Mouse (Mus musculus) MEL (cell line): Measurements from ENCODE around the gene Med25. TPM values are rescaled to one million over a fixed set of nuclear protein-coding genes. Genes with fewer than 3 reads are reported as not detected.
A peak's percentile ranks its signal among the peaks of the same experiment; 100 is the strongest.

ENCODE experiments used
- DNase-seq: peaks from one replicate; pipeline ENCODE4 v3.0.0; 2011; ENCODE audit warnings: low read depth, low spot score
- H3K27ac ChIP-seq: 2 replicates; pipeline ENCODE4 v1.5.1; 2012; ENCODE audit warnings: low read depth, mild to moderate bottlenecking, control low read depth, low read length, moderate library complexity; ENCODE audit not compliant: control insufficient read depth
- H3K27me3 ChIP-seq, 2 experiments: fragments of 150-350 bp in 1 of 2; sonication (generic) in 1 of 2; 2 replicates each; pipeline ENCODE4 v1.6.1; 2012; ENCODE audit warnings: low read length in 2 of 2, mild to moderate bottlenecking in 2 of 2, improper control_type of control experiment in 1 of 2, moderate library complexity in 1 of 2; ENCODE audit not compliant: insufficient read depth in 2 of 2, control insufficient read depth in 1 of 2
- H3K36me3 ChIP-seq, 2 experiments: 2 replicates each; pipeline ENCODE4 v1.6.1; 2012 to 2014; ENCODE audit warnings: low read length in 2 of 2, improper control_type of control experiment in 1 of 2, inconsistent platforms in 1 of 2, mild to moderate bottlenecking in 1 of 2; ENCODE audit not compliant: insufficient read depth in 2 of 2, control insufficient read depth in 1 of 2
- H3K4me1 ChIP-seq, 2 experiments: fragments of 150-350 bp in 1 of 2; sonication (generic) in 1 of 2; 2 replicates each; pipeline ENCODE4 v1.6.1; 2012; ENCODE audit warnings: low read length in 2 of 2, improper control_type of control experiment in 1 of 2, mild to moderate bottlenecking in 1 of 2; ENCODE audit not compliant: insufficient read depth in 2 of 2, control insufficient read depth in 1 of 2
- H3K4me3 ChIP-seq, 2 experiments: fragments of 150-350 bp in 1 of 2; sonication (generic) in 1 of 2; 2 replicates each; pipeline ENCODE4 v1.5.1; 2012; ENCODE audit warnings: low read depth in 2 of 2, low read length in 2 of 2, mild to moderate bottlenecking in 2 of 2, moderate library complexity in 2 of 2, control low read depth in 1 of 2, improper control_type of control experiment in 1 of 2; ENCODE audit not compliant: control insufficient read depth in 1 of 2, insufficient read depth in 1 of 2
- H3K79me2 ChIP-seq: 2 replicates; pipeline ENCODE4 v1.6.1; 2012; ENCODE audit warnings: mild to moderate bottlenecking, low read length, moderate library complexity; ENCODE audit not compliant: control insufficient read depth, poor library complexity, insufficient read depth
- H3K9ac ChIP-seq: 2 replicates; pipeline ENCODE4 v1.6.1; 2012; ENCODE audit warnings: low read depth, mild to moderate bottlenecking, control low read depth, low read length, moderate library complexity; ENCODE audit not compliant: control insufficient read depth, poor library complexity, severe bottlenecking
- H3K9me3 ChIP-seq: fragments of 150-350 bp; sonication (generic); replicated peaks from 2 replicates; pipeline ENCODE4 v1.6.1; 2012; ENCODE audit warnings: mild to moderate bottlenecking, low read length, improper control_type of control experiment, moderate library complexity; ENCODE audit not compliant: insufficient read depth
- BHLHE40 ChIP-seq: IDR thresholded peaks from 2 replicates; pipeline ENCODE4 v1.6.1; 2012; ENCODE audit warnings: low read depth, mild to moderate bottlenecking, inconsistent platforms, low read length, improper control_type of control experiment, borderline replicate concordance
- CHD1 ChIP-seq: IDR thresholded peaks from 2 replicates; pipeline ENCODE4 v1.6.1; 2012; ENCODE audit warnings: low read depth, mild to moderate bottlenecking, inconsistent platforms, low read length, improper control_type of control experiment
- CHD2 ChIP-seq: IDR thresholded peaks from 2 replicates; pipeline ENCODE4 v1.6.1; 2011; ENCODE audit warnings: low read length, improper control_type of control experiment
- E2F4 ChIP-seq: IDR thresholded peaks from 2 replicates; pipeline ENCODE4 v1.6.1; 2011; ENCODE audit warnings: low read depth, low read length, improper control_type of control experiment, borderline replicate concordance
- ELF1 ChIP-seq: IDR thresholded peaks from 2 replicates; pipeline ENCODE4 v1.6.1; 2014; ENCODE audit warnings: low read depth, mild to moderate bottlenecking, inconsistent platforms, low read length, improper control_type of control experiment, moderate library complexity
- EP300 ChIP-seq, 2 experiments: IDR thresholded peaks; 2 replicates each; pipeline ENCODE4 v1.6.1; 2011; ENCODE audit warnings: improper control_type of control experiment in 2 of 2, low read length in 2 of 2, low read depth in 1 of 2, mild to moderate bottlenecking in 1 of 2
- ETS1 ChIP-seq: IDR thresholded peaks from 2 replicates; pipeline ENCODE4 v1.6.1; 2012; ENCODE audit warnings: low read depth, mild to moderate bottlenecking, inconsistent platforms, low read length, improper control_type of control experiment, moderate library complexity
- GABPA ChIP-seq: IDR thresholded peaks from 2 replicates; pipeline ENCODE4 v1.6.1; 2012; ENCODE audit warnings: low read depth, mild to moderate bottlenecking, inconsistent platforms, low read length, improper control_type of control experiment, moderate library complexity
- GATA1 ChIP-seq: IDR thresholded peaks from 2 replicates; pipeline ENCODE4 v1.6.1; 2011; ENCODE audit warnings: low read depth, low read length, improper control_type of control experiment
- HCFC1 ChIP-seq: IDR thresholded peaks from 2 replicates; pipeline ENCODE4 v1.6.1; 2012; ENCODE audit warnings: low read depth, mild to moderate bottlenecking, inconsistent platforms, low read length, improper control_type of control experiment, moderate library complexity
- JUND ChIP-seq: IDR thresholded peaks from 2 replicates; pipeline ENCODE4 v1.6.1; 2011; ENCODE audit warnings: low read depth, mild to moderate bottlenecking, improper control_type of control experiment, low read length
- KAT2A ChIP-seq: conservative IDR thresholded peaks from 2 replicates; pipeline ENCODE4 v1.6.1; 2012; ENCODE audit warnings: low read depth, low read length, improper control_type of control experiment, inconsistent platforms
- MAFK ChIP-seq: IDR thresholded peaks from 2 replicates; pipeline ENCODE4 v1.6.1; 2011; ENCODE audit warnings: low read depth, mild to moderate bottlenecking, low read length, improper control_type of control experiment, borderline replicate concordance
- MAX ChIP-seq: IDR thresholded peaks from 2 replicates; pipeline ENCODE4 v1.6.1; 2011; ENCODE audit warnings: low read length, improper control_type of control experiment
- MAZ ChIP-seq: IDR thresholded peaks from 2 replicates; pipeline ENCODE4 v1.6.1; 2012; ENCODE audit warnings: low read depth, mild to moderate bottlenecking, inconsistent platforms, low read length, improper control_type of control experiment
- MXI1 ChIP-seq: IDR thresholded peaks from 2 replicates; pipeline ENCODE4 v1.6.1; 2011; ENCODE audit warnings: mild to moderate bottlenecking, low read depth, low read length, improper control_type of control experiment
- MYB ChIP-seq: IDR thresholded peaks from 2 replicates; pipeline ENCODE4 v1.6.1; 2011; ENCODE audit warnings: mild to moderate bottlenecking, low read depth, low read length, improper control_type of control experiment
- NELFE ChIP-seq: IDR thresholded peaks from 2 replicates; pipeline ENCODE4 v1.6.1; 2011; ENCODE audit warnings: low read depth, low read length, improper control_type of control experiment
- NRF1 ChIP-seq: IDR thresholded peaks from 2 replicates; pipeline ENCODE4 v1.6.1; 2014; ENCODE audit warnings: low read depth, mild to moderate bottlenecking, inconsistent platforms, low read length, improper control_type of control experiment, moderate library complexity; ENCODE audit not compliant: poor library complexity, insufficient read depth, severe bottlenecking
- POLR2A ChIP-seq, 2 experiments: IDR thresholded peaks; 2 replicates each; pipeline ENCODE4 v1.6.1; 2011 to 2012; ENCODE audit warnings: low read length in 2 of 2, mild to moderate bottlenecking in 2 of 2, control low read depth in 1 of 2, improper control_type of control experiment in 1 of 2, low read depth in 1 of 2, moderate library complexity in 1 of 2; ENCODE audit not compliant: control insufficient read depth in 1 of 2, insufficient read depth in 1 of 2, poor library complexity in 1 of 2
- POLR2AphosphoS2 ChIP-seq: IDR thresholded peaks from 2 replicates; pipeline ENCODE4 v1.6.1; 2011; ENCODE audit warnings: low read length, improper control_type of control experiment
- POLR2AphosphoS5 ChIP-seq: IDR thresholded peaks from 2 replicates; pipeline ENCODE4 v1.6.1; 2012; ENCODE audit warnings: low read depth, borderline replicate concordance, mild to moderate bottlenecking, inconsistent platforms, low read length, moderate library complexity, mixed read lengths
- SIN3A ChIP-seq: IDR thresholded peaks from 2 replicates; pipeline ENCODE4 v1.6.1; 2012; ENCODE audit warnings: low read length, improper control_type of control experiment, inconsistent platforms
- TAL1 ChIP-seq: IDR thresholded peaks from 2 replicates; pipeline ENCODE4 v1.6.1; 2012; ENCODE audit warnings: mild to moderate bottlenecking, inconsistent platforms, low read length, moderate library complexity, mixed read lengths
- TBP ChIP-seq: IDR thresholded peaks from 2 replicates; pipeline ENCODE4 v1.8.0; 2011; ENCODE audit warnings: low read depth, low read length, improper control_type of control experiment
- TCF12 ChIP-seq: IDR thresholded peaks from 2 replicates; pipeline ENCODE4 v1.6.1; 2014; ENCODE audit warnings: low read depth, mild to moderate bottlenecking, inconsistent platforms, low read length, improper control_type of control experiment, moderate library complexity
- UBTF ChIP-seq: IDR thresholded peaks from 2 replicates; pipeline ENCODE4 v1.6.1; 2012; ENCODE audit warnings: low read depth, mild to moderate bottlenecking, inconsistent platforms, low read length, improper control_type of control experiment, moderate library complexity, borderline replicate concordance; ENCODE audit not compliant: insufficient read depth
- USF2 ChIP-seq, 2 experiments: IDR thresholded peaks; 2 replicates each; pipeline ENCODE4 v1.6.1; 2011 to 2012; ENCODE audit warnings: improper control_type of control experiment in 2 of 2, low read length in 2 of 2, borderline replicate concordance in 1 of 2, inconsistent platforms in 1 of 2, low read depth in 1 of 2, mild to moderate bottlenecking in 1 of 2; ENCODE audit not compliant: insufficient read depth in 1 of 2
- ZKSCAN1 ChIP-seq: IDR thresholded peaks from 2 replicates; pipeline ENCODE4 v1.6.1; 2012; ENCODE audit warnings: low read depth, mild to moderate bottlenecking, inconsistent platforms, low read length, improper control_type of control experiment, moderate library complexity
- ZMIZ1 ChIP-seq: IDR thresholded peaks from 2 replicates; pipeline ENCODE4 v1.6.1; 2012; ENCODE audit warnings: low read depth, mild to moderate bottlenecking, inconsistent platforms, low read length, improper control_type of control experiment, moderate library complexity
- ZNF384 ChIP-seq: IDR thresholded peaks from 2 replicates; pipeline ENCODE4 v1.6.1; 2012; ENCODE audit warnings: low read depth, mild to moderate bottlenecking, inconsistent platforms, low read length, improper control_type of control experiment
- polyA plus RNA-seq, 2 experiments: library from polyadenylated mRNA; stranded (reverse) in 1 of 2; unstranded in 1 of 2; fragments of >175 nt in 1 of 2; fragments of >200 nt in 1 of 2; gene quantifications; 2 replicates each; pipeline versions ENCODE4 v1.2.1 to v1.2.4; 2012; ENCODE audit warnings: low replicate concordance in 2 of 2, low read depth in 1 of 2; ENCODE audit not compliant: insufficient read length in 2 of 2, insufficient read depth in 1 of 2, missing spikeins in 1 of 2
- total RNA-seq: library from RNA; depleted of rRNA; stranded (reverse); fragments of 300-350 nt; gene quantifications from 2 replicates; pipeline ENCODE4 v1.2.3, GENCODE M21; 2012

Med25 gene
- total and polyA plus RNA-seq, 3 experiments = 53.9 to 118 TPM; not detected in 1

GRCm38 (mm10) chr7:44857042-44857552, 35.4 kb downstream of the Med25 start, which contains the start of gene Pnkp (continued):
- TF ChIP-seq TCF12 = peak; percentile 25; the same call in 1 of the 2 replicates
- TF ChIP-seq JUND = no peak
- TF ChIP-seq E2F4 = no peak
- TF ChIP-seq BHLHE40 = no peak
- TF ChIP-seq CHD2 = no peak
- TF ChIP-seq UBTF = peak; percentile 27; the same call in 1 of the 2 replicates
- peak; percentile 62 to 79; a peak in 3 of 4 replicates for TF ChIP-seq POLR2A (IDR thresholded peaks at IDR 0.05; ENCODE audit: control insufficient read depth in 1 of 2, insufficient read depth in 1 of 2, low read depth in 1 of 2, low read length in 2 of 2, poor library complexity in 1 of 2)
- no peak for TF ChIP-seq KAT2A
- TF ChIP-seq HCFC1 = peak; percentile 82
- no peak for TF ChIP-seq ZKSCAN1
- TF ChIP-seq TBP = peak; percentile 70
- TF ChIP-seq CHD1 = no peak
- TF ChIP-seq USF2 (IDR thresholded peaks at IDR 0.05; ENCODE audit: borderline replicate concordance in 1 of 2, insufficient read depth in 1 of 2, low read depth in 1 of 2, low read length in 2 of 2) = no peak
- TF ChIP-seq ETS1 = no peak
- TF ChIP-seq MAX = no peak

DNA sequence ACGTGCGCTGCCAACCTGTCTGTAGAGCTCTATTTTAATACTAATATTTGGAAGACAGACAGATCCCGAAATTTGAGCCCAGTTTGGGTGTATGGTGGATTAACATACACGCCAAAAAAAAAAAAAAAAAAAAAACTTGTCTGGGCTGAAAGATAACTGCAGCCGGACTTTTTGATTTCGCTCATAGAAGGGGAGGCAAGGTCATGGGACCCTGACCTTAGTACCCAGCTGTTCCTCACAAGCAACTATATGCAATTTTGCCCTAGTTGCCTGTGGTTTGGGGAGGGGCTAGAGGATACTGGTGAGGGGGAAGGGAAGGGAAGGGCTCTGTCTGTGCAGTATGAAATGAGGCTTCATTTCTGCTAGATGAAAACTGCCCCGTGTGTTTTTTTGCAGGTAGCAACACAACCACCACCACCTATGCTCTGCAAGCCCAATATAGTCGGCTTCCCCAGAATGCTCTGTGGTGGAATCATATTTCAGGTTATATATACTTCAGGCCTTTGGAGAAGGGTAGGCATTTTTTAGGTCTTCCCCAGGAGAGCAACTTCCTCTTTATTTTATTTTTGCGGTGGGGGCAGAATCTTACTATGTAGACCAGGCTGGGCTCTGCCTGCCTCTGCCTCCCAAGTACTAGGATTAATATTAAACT, 36.1 kb downstream of the Med25 start:
- Histone ChIP-seq H3K9ac (peak overlapping the region; percentile 80), H3K79me2 (peaks cover 12% of the 10 kb centered on the region), H3K4me3 (peak overlapping the region; percentile 83 to 84), H3K4me1 (peaks cover 5 to 21% of the 10 kb centered on the region in 2 experiments), H3K27me3 (no peaks in the 10 kb centered on the region), H3K36me3 (peaks cover 0 to 15% of the 10 kb centered on the region in 2 experiments; a peak in 2 of 4 replicates), H3K27ac (peak overlapping the region; percentile 71), H3K9me3 (no peaks in the 10 kb centered on the region)
- DNase-seq = peak; percentile 83
- 0 out of 2 replicates have a peak, but pooled peaks have one; percentile 23 for TF ChIP-seq CHD2
- peak; percentile 96 for TF ChIP-seq ZNF384
- TF ChIP-seq ZMIZ1 = no peak
- no peak; the same call in 1 of the 2 replicates for TF ChIP-seq SIN3A
- no peak for TF ChIP-seq NELFE
- no peak for TF ChIP-seq NRF1
- no peak for TF ChIP-seq GABPA
- no peak for TF ChIP-seq MAFK
- TF ChIP-seq MAZ = no peak; the same call in 1 of the 2 replicates
- no peak for TF ChIP-seq POLR2AphosphoS5
- no peak for TF ChIP-seq MYB
- no peak for TF ChIP-seq JUND
- TF ChIP-seq MXI1 = peak; percentile 11; the same call in 1 of the 2 replicates
- TF ChIP-seq TBP = no peak
- peak; percentile 28; the same call in 1 of the 2 replicates for TF ChIP-seq GATA1
- no peak for TF ChIP-seq ELF1
- no peak for TF ChIP-seq UBTF
- peak; percentile 69; the same call in 1 of the 2 replicates for TF ChIP-seq TCF12
- peak; percentile 17 to 22; a peak in 3 of 4 replicates for TF ChIP-seq EP300 (IDR thresholded peaks at IDR 0.05; ENCODE audit: low read depth in 1 of 2, low read length in 2 of 2)
- peak; percentile 22; the same call in 1 of the 2 replicates for TF ChIP-seq TAL1
- TF ChIP-seq E2F4 = no peak
- peak; percentile 18; the same call in 1 of the 2 replicates for TF ChIP-seq POLR2AphosphoS2
